Mouse (Mus musculus) neural tube, embryonic 14.5 days (tissue): ENCODE results near the gene Esm1. TPM values are rescaled to one million over a fixed set of nuclear protein-coding genes. Genes with fewer than 3 reads are reported as not detected.
A peak's percentile ranks its signal among the peaks of the same experiment; 100 is the strongest.

Experiments
- ATAC-seq: fragments of 200-750 bp; cut with Nextera tagmentation; 2 replicates; pipeline ENCODE4 v1.8.0; 2017; ENCODE audit warnings: low read depth, mild to moderate bottlenecking, moderate TSS enrichment, moderate library complexity
- H3K27ac ChIP-seq: fragments of 300-500 bp; sonication (generic); 2 replicates; pipeline ENCODE4 v1.5.1; 2014; ENCODE audit warnings: low read depth, mild to moderate bottlenecking, control low read depth, low read length, moderate library complexity, mixed read lengths
- H3K27me3 ChIP-seq: fragments of 300-500 bp; sonication (generic); 2 replicates; pipeline ENCODE4 v1.6.1; 2014; ENCODE audit warnings: low read length; ENCODE audit not compliant: control insufficient read depth, insufficient read depth
- H3K36me3 ChIP-seq: fragments of 300-500 bp; sonication (generic); 2 replicates; pipeline ENCODE4 v1.6.1; 2014; ENCODE audit warnings: low read length, mixed read lengths; ENCODE audit not compliant: control insufficient read depth, insufficient read depth
- H3K4me1 ChIP-seq: fragments of 300-500 bp; sonication (generic); 2 replicates; pipeline ENCODE4 v1.6.1; 2014; ENCODE audit warnings: low read length; ENCODE audit not compliant: control insufficient read depth, insufficient read depth
- H3K4me2 ChIP-seq: fragments of 300-500 bp; sonication (generic); 2 replicates; pipeline ENCODE4 v1.6.1; 2014; ENCODE audit warnings: mild to moderate bottlenecking, low read depth, low read length, control low read depth
- H3K4me3 ChIP-seq: fragments of 300-500 bp; sonication (generic); 2 replicates; pipeline ENCODE4 v1.5.1; 2014; ENCODE audit warnings: low read depth, low read length, control low read depth, mixed read lengths
- H3K9ac ChIP-seq: fragments of 300-500 bp; sonication (generic); replicated peaks from 2 replicates; pipeline ENCODE4 v1.6.1; 2014; ENCODE audit warnings: low read depth, mild to moderate bottlenecking, control low read depth, low read length, mixed read lengths
- H3K9me3 ChIP-seq: fragments of 300-500 bp; sonication (generic); 2 replicates; pipeline ENCODE4 v1.6.1; 2016; ENCODE audit warnings: low read length; ENCODE audit not compliant: control insufficient read depth
- WGBS: fragments of 180-500 bp; shearing (Covaris S2); extraction: QIAGEN DNeasy Blood & Tissue Kit; methylation state at CpG from one replicate; pipeline ENCODE4 v1.1.7; 2014; 5-methylcytosine and 5-hydroxymethylcytosine counted together
- polyA plus RNA-seq: library from polyadenylated mRNA; unstranded; fragments of >200 nt; fragmentation: Nextera tagmentation; extraction: Ambion mirVana; gene quantifications from 2 replicates; pipeline ENCODE4 v1.2.1, GENCODE M21; 2014

Gene Esm1
- polyA plus RNA-seq, 1 experiment from 2014 or later: 0.19 TPM

DNA sequence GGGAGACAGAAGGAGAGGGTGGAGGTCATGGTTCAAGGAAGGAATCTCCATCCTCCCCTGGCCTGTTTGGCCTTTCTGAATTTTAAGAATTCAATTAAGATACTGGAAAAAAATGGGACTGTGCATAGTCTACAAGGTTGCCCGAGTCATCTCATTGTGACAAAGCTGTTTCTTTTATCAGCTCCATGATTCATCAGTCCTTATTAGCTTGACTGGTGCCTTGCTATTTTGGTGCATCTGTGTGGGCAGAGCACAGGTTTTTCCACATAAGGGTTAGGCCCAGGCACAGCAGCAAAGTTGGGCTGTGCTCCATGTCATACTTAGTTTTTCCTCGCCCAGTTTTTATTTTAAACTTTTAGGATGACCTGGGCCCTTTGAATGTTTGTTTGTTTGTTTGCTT, 47.3 kb downstream of the Esm1 start:
- Histone ChIP-seq H3K4me3 (no peak overlapping the region), H3K4me2 (no peak overlapping the region), H3K27me3 (no peaks in the 10 kb centered on the region), H3K9ac (no peak overlapping the region), H3K27ac (no peak overlapping the region), H3K9me3 (no peaks in the 10 kb centered on the region), H3K4me1 (no peaks in the 10 kb centered on the region), H3K36me3 (no peaks in the 10 kb centered on the region)
- 94% methylated on average over 2 of the region's 2 CpGs for WGBS
- no peak for ATAC-seq

DNA sequence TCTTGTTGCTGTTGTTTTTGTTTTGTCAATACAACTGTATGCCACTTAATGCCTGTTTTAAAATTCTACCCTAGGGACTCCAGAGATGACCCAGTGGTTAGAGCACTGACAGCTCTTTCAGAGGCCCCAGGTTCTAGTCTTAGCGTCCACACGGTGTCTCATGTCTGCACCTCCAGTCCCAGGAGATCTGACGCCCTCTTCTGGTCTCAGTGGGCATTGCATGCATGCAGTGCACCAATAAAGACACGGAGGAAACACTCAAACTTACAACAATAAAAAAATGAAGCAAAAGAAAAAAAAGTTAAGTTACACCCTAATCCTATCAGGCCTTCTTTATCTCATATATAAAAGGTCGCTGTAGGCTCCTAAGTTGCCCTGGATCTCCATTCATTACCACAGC, 47.7 kb downstream of the Esm1 start:
- H3K27ac ChIP-seq: no peak overlapping the region
- no peak overlapping the region for H3K4me2 ChIP-seq
- no peaks in the 10 kb centered on the region for H3K9me3 ChIP-seq
- no peaks in the 10 kb centered on the region for H3K27me3 ChIP-seq
- H3K36me3 ChIP-seq: no peaks in the 10 kb centered on the region
- no peak overlapping the region for H3K9ac ChIP-seq
- no peaks in the 10 kb centered on the region for H3K4me1 ChIP-seq
- WGBS: 50% methylated on average over 5 of the region's 5 CpGs
- no peak overlapping the region for H3K4me3 ChIP-seq
- ATAC-seq: no peak

DNA sequence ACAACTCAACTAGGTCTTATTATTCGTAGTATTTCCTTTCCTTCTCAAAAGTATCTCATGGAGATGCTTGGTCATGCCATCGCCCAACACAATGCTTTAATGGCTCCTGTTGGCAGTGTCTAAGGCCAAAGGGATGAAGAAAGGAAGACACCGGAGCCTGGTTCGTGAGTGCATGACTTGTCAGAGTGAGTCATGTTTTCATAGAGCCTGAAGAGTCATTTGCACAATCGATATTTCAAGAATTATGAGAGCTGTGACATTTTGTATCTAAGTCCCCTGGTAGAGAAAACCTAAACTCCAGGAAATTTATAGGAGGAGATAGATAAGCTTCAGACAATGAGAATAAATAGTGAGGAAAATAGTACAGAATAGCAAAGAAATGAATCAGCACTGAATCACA, 49.8 kb downstream of the Esm1 start:
- whole genome bisulfite sequencing: 92% methylated on average over 5 of the region's 5 CpGs
- Histone ChIP-seq H3K4me3 (no peak overlapping the region), H3K9me3 (no peaks in the 10 kb centered on the region), H3K36me3 (no peaks in the 10 kb centered on the region), H3K4me1 (no peaks in the 10 kb centered on the region), H3K27ac (no peak overlapping the region), H3K9ac (no peak overlapping the region), H3K27me3 (no peaks in the 10 kb centered on the region), H3K4me2 (no peak overlapping the region)
- no peak for ATAC-seq

DNA sequence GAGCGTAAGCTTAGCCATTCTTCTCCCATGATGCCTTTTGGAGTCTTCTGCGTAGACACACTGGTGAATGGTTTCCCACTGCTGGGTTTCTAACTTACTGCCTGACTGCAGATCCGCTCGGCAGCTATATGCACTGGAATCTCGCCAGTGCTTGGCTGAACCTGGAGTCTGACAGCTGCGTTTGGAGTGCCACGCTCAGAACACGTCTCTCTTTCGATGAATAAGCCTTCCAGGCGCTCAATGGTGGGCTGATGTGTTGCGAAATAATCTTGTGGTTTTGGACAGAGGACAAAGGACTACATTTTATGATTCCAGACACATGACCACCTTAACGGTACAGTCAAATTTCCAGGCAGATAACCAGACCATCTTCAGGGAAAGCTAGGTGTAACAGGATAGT, 53.4 kb downstream of the Esm1 start:
- 72% methylated on average over 12 of the region's 12 CpGs for WGBS

DNA sequence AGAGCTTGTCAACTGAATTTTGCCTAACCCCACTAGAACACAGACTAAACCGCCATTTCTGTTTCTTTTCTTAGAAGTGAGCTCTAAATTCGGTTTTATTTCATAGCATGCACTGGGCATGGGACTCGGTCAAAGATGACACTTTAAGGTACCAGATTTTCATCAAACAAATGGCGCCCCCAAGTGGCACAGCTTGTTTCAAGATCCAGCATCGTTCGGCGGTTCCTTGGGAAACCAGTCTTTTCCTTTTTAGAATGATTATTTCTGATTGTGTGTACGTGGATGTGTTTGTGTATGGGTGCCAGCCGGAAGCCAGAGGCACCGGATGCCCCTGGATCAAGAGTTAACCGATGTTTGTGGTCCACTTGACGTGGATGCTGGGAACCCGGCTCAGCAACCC, 55.8 kb downstream of the Esm1 start:
- no peak overlapping the region for H3K4me2 ChIP-seq
- no peak overlapping the region for H3K27ac ChIP-seq
- H3K9me3 ChIP-seq: no peaks in the 10 kb centered on the region
- ATAC-seq: no peak
- no peaks in the 10 kb centered on the region for H3K36me3 ChIP-seq
- no peak overlapping the region for H3K4me3 ChIP-seq
- no peaks in the 10 kb centered on the region for H3K4me1 ChIP-seq
- H3K9ac ChIP-seq: no peak overlapping the region
- WGBS: 34% methylated on average over 13 of the region's 13 CpGs
- no peaks in the 10 kb centered on the region for H3K27me3 ChIP-seq

More for the DNA sequence above, 53.4 kb downstream of the Esm1 start:
- Histone ChIP-seq H3K9me3 (no peaks in the 10 kb centered on the region), H3K27ac (no peak overlapping the region), H3K36me3 (no peaks in the 10 kb centered on the region), H3K4me2 (no peak overlapping the region), H3K4me3 (no peak overlapping the region), H3K9ac (no peak overlapping the region), H3K4me1 (no peaks in the 10 kb centered on the region), H3K27me3 (no peaks in the 10 kb centered on the region)
- no peak for ATAC-seq

DNA sequence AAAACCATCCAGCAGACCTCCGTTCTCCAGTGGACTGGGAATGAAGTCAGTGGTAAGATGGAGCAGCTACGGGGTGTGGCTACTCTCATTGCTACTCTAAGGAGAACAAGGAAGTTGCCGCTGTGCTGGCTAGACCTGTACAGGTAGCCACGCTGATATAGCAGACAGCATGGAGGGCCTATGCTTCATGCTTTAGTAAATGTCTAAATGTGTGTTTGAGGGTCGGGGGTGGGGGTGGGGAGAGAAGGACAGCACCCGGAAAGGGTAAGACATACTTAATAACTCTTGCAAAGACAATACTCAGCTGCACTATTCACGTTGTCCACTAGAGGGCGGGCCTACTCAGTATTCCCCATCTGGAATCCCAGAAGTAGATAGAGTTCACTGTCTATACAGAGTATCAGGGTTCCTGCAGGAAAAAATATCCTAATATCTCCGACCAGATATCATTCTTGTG, 57.1 kb downstream of the Esm1 start:
- H3K4me1 ChIP-seq: no peaks in the 10 kb centered on the region
- H3K9me3 ChIP-seq: no peaks in the 10 kb centered on the region
- H3K27ac ChIP-seq: no peak overlapping the region
- H3K9ac ChIP-seq: no peak overlapping the region
- 35% methylated on average over 9 of the region's 9 CpGs for WGBS
- H3K27me3 ChIP-seq: no peaks in the 10 kb centered on the region
- no peak overlapping the region for H3K4me3 ChIP-seq
- no peaks in the 10 kb centered on the region for H3K36me3 ChIP-seq
- peak; percentile 48; the same call in 1 of the 2 replicates for ATAC-seq
- no peak overlapping the region for H3K4me2 ChIP-seq

DNA sequence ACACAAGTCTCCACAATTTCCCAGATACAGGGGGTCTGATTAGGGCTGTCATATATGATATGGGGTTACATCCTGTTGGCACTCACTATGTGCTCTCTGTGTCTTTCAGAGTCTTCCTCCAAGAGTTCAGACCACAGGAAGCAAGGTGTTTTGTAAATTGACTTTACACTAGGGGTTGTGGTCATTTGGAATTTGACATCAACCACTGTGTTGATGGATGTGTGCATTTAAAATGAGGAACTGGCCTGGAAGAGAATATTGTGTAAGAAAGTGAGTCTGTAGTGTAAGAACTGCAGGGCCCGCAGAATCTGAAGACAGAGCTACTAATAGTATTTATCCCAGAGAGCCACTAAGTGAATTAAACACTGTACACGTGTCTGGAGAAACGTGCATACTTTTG, 57.7 kb downstream of the Esm1 start:
- no peaks in the 10 kb centered on the region for H3K4me1 ChIP-seq
- 88% methylated on average over 3 of the region's 3 CpGs for WGBS
- no peak for ATAC-seq
- no peak overlapping the region for H3K9ac ChIP-seq
- H3K27ac ChIP-seq: no peak overlapping the region
- H3K4me2 ChIP-seq: no peak overlapping the region
- no peak overlapping the region for H3K4me3 ChIP-seq
- H3K27me3 ChIP-seq: no peaks in the 10 kb centered on the region
- H3K36me3 ChIP-seq: no peaks in the 10 kb centered on the region
- H3K9me3 ChIP-seq: no peaks in the 10 kb centered on the region

Other genes starting within 250 kb of the Esm1 start
- 0.21 TPM in 1 of 2 replicates, not detected in the other for gene Ccno, start 221.9 kb upstream of the Esm1 start, polyA plus RNA-seq
- 0.11 TPM in 1 of 2 replicates, not detected in the other for gene Mcidas, start 215.8 kb upstream of the Esm1 start, polyA plus RNA-seq
- 0.12 TPM in 1 of 2 replicates, not detected in the other for gene Cdc20b, start 174.5 kb upstream of the Esm1 start, polyA plus RNA-seq
- gene Gpx8, start 163.2 kb upstream of the Esm1 start, polyA plus RNA-seq: 34.1 and 75.7 TPM in 2 replicates
- not detected in 2 replicates for gene Gzma, start 108.7 kb upstream of the Esm1 start, polyA plus RNA-seq
- gene Gzmk, start 16.2 kb downstream of the Esm1 start, polyA plus RNA-seq: not detected in 2 replicates
- 0.51 and 0.84 TPM in 2 replicates for gene BC067074, start 83.5 kb downstream of the Esm1 start, polyA plus RNA-seq